Mouse (Mus musculus): ENCODE data around the gene Serpina3i.

Gene Serpina3i

DNA sequence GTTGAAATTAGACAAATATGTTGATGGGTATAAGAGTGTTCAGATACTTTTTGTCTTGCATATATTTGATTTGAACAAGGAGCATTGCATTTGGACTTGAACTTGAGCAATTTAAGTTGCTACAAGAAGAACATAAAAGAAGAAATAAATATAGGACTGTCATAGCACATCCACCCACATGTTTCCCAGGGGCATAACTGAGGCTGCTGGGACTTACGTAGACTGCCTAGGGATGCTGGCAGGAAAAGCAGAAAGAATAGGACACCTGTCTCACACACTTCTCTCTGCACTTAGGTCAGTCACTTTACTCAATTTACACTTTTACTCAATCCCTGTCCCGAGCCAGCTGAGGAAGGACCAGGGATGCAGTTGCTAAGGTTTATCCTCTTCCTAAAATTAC is 31.0 kb downstream of the Serpina3i start:
- no peak for DNase-seq (ENCODE audit: low read depth)

GRCm38 (mm10) chr12:104298049-104298448 is 35.1 kb downstream of the Serpina3i start:
- no peak for DNase-seq (ENCODE audit: low read depth)

DNA sequence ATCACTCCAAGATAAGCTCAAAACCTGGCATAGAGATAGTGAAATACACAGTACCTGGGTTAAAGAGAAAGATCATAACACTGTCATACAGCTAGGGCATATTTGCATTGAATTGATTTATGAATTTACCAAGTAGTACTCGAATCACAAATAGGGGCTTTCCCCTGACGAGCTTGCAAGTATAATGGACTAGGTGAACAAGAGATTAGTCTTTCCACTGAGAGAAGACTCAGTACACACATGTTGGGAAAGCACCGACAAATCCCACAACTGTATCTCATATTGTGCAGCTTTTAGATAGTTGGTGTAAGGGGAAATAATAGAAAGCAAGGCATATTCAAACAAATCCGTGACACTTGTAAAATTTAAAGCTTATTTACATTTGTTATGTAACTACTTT is 43.1 kb downstream of the Serpina3i start:
- no peak for DNase-seq (ENCODE audit: low read depth)

DNA sequence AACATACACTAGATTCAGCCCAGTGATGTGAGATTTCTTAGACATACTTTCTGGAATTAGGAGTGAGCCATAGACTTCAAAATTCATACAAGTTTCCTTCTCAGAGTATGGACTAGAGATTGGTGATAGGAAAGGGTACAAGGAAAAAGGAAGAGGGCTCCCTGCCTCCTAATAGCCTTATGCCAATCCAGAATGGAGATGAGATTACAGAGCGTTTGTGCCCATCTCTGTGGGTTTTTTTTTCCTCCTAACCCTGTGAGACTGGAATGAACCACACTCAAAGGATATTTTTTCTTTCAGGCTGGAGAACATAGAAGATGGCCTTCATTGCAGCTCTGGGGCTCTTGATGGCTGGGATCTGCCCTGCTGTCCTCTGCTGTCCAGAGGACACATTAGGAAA is 51.3 kb downstream of the Serpina3i start, which contains the start of gene Serpina3j:
TSS of gene Serpina3j (plus strand) at position 301 of the 400 bp plus-strand sequence.
- DNase-seq (ENCODE audit: low read depth) = no peak
